Mouse (Mus musculus): Measurements from ENCODE around the gene Tmem82.

Gene Tmem82

GRCm38 (mm10) chr4:141618565-141619243 lies at the start of gene Tmem82:
Tmem82 (minus strand) TSS chr4:141618633.
- no peak for DNase-seq (ENCODE audit: low read depth, low spot score)

GRCm38 (mm10) chr4:141664799-141665198 lies 46.4 kb upstream of the Tmem82 start, which contains the start of gene Plekhm2:
Plekhm2 (minus strand) TSS chr4:141664899.
- DNase-seq (ENCODE audit: low read depth, low spot score), result no peak

GRCm38 (mm10) chr4:141664011-141664745 lies 45.7 kb upstream of the Tmem82 start:
- DNase-seq (ENCODE audit: low read depth, low spot score), result no peak

GRCm38 (mm10) chr4:141663122-141663931 lies 44.9 kb upstream of the Tmem82 start:
- DNase-seq (ENCODE audit: low read depth, low spot score), result no peak

- DNase-seq (ENCODE audit: low read depth, low spot score), result no peak
These were observed 42.5 kb upstream of the Tmem82 start for GRCm38 (mm10) chr4:141660884-141661283.

GRCm38 (mm10) chr4:141659739-141660138 lies 41.3 kb upstream of the Tmem82 start:
- no peak for DNase-seq (ENCODE audit: low read depth, low spot score)

- no peak for DNase-seq (ENCODE audit: low read depth, low spot score)
These were observed 40.5 kb upstream of the Tmem82 start for GRCm38 (mm10) chr4:141658846-141659484.

GRCm38 (mm10) chr4:141656932-141657331 lies 38.5 kb upstream of the Tmem82 start:
- no peak for DNase-seq (ENCODE audit: low read depth, low spot score)

GRCm38 (mm10) chr4:141655908-141656608 lies 37.6 kb upstream of the Tmem82 start:
- DNase-seq (ENCODE audit: low read depth, low spot score), result no peak

- DNase-seq (ENCODE audit: low read depth, low spot score), result no peak
These were observed 36.1 kb upstream of the Tmem82 start for GRCm38 (mm10) chr4:141654509-141654908.

GRCm38 (mm10) chr4:141653813-141654212 lies 35.4 kb upstream of the Tmem82 start:
- no peak for DNase-seq (ENCODE audit: low read depth, low spot score)

- no peak for DNase-seq (ENCODE audit: low read depth, low spot score)
These were observed 34.6 kb upstream of the Tmem82 start for GRCm38 (mm10) chr4:141653044-141653443.

GRCm38 (mm10) chr4:141651944-141652343 lies 33.5 kb upstream of the Tmem82 start:
- no peak for DNase-seq (ENCODE audit: low read depth, low spot score)

- no peak for DNase-seq (ENCODE audit: low read depth, low spot score)
These were observed 32.9 kb upstream of the Tmem82 start for GRCm38 (mm10) chr4:141651286-141651685.

- DNase-seq (ENCODE audit: low read depth, low spot score), result no peak
These were observed 30.8 kb upstream of the Tmem82 start for GRCm38 (mm10) chr4:141649244-141649643.

- no peak for DNase-seq (ENCODE audit: low read depth, low spot score)
These were observed 29.8 kb upstream of the Tmem82 start for GRCm38 (mm10) chr4:141648262-141648661.

GRCm38 (mm10) chr4:141647187-141647586 lies 28.8 kb upstream of the Tmem82 start:
- DNase-seq (ENCODE audit: low read depth, low spot score), result no peak

- no peak for DNase-seq (ENCODE audit: low read depth, low spot score)
These were observed 27.6 kb upstream of the Tmem82 start for GRCm38 (mm10) chr4:141645988-141646387.

- DNase-seq (ENCODE audit: low read depth, low spot score), result no peak
These were observed 24.9 kb upstream of the Tmem82 start for GRCm38 (mm10) chr4:141643118-141643855.
